Mouse (Mus musculus) brain, embryonic 14.5 days (tissue): ENCODE measurements at regions not wholly inside any gene's neighbourhood (a gene's known extent, or its start where the extent isn't known, plus 50 kb on each side); places are given as distances from the start of the nearest gene placed in this dataset.

Source experiments
- DNase-seq: peaks from one replicate; pipeline ENCODE4 v3.0.0-alpha.2; 2011; ENCODE audit warnings: low read depth
- CTCF ChIP-seq: fragments of 200-500 bp; IDR thresholded peaks from 2 replicates; pipeline ENCODE4 v1.5.1; 2012; ENCODE audit warnings: inconsistent platforms, mild to moderate bottlenecking, moderate library complexity, borderline replicate concordance; ENCODE audit not compliant: insufficient read depth, insufficient read length; ENCODE audit errors: extremely low read depth
- POLR2A ChIP-seq: fragments of 200-500 bp; IDR thresholded peaks from 2 replicates; pipeline ENCODE4 v1.6.1; 2012; ENCODE audit warnings: mild to moderate bottlenecking, inconsistent platforms, borderline replicate concordance; ENCODE audit not compliant: poor library complexity, insufficient read depth, insufficient read length, severe bottlenecking; ENCODE audit errors: extremely low read depth

DNA sequence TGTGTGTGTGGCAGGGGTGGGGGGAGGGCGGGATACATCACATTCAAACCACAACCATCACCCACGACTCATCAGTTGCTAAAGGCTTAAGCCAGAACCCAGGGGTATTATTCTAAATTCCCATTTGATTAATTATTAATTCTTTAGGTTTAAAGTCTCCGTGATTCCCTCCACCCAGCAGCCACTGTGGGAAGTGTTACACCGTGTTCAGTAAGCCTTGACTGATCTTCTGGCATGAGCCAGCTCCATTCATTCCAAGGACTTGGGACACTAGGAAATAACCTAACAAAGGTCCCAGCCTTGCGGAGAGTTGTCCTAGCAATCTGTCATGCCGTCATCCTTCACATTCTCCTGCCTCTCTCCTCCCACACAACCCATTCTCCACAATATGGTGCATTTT is 256.6 kb downstream of the Rps15a start:
- DNase-seq: no peak
- TF ChIP-seq CTCF (no peak), POLR2A (no peak)

GRCm38 (mm10) chr7:117855955-117856354 is 260.0 kb downstream of the Rps15a start:
- DNase-seq: no peak
- TF ChIP-seq POLR2A: no peak

DNA sequence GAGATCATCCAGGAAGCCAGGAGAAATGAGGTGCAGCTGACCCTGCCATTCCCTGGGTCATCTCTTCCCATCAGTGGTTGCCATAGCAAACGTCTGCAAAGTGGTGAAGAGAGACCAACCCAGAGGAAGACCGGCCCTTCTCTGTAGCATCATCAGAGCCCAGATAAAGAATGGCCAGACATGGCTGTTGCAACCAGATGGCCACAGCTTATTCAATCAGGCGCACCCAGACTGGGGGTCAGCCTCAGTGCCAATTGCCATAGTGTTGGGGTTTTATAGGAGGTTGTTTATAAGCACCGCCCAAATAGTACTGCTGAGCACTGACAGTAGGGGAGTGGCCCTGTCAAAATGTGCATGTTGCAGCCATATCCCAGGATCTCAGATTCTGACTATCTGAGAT is 262.3 kb downstream of the Rps15a start:
- no peak for DNase-seq
- TF ChIP-seq POLR2A: no peak
- no peak for TF ChIP-seq CTCF

DNA sequence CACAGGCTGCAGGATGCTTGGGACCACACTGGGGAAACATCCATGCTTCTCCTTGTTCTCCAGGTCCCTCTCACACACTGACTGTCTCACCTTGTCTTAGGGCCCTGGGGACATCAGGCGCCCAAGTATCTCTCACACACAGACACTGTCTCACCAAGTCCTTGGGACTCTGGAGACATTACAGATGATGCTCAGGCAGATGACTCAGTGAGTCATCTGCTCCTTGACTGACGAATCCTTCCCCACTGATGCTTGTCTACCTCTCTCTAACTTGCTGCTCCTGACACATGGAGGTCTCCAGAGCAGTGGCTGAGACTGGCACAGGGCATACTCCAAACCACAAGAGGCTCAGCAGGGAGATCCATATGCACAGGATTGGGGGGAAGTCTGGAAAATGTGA is 263.1 kb downstream of the Rps15a start:
- DNase-seq: no peak
- no peak for TF ChIP-seq CTCF
- TF ChIP-seq POLR2A: no peak

DNA sequence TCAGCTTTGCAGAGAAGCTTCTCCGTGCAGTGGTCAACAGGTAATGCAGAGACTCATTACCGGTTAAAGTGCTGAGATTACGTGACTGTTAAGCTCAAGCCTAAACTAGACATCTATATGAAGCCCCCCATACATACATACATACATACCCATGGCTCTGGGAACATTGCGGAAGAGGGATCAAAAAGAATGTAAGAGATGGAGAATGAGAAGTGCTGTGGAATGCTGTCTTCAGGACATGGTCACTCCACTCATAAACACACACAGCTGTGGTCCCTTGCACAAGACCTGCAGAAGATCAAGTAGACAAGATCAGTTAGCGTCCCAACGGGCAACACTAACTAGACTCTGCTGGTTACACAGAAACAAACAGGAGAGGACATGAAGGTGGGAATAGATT is 265.2 kb downstream of the Rps15a start:
- TF ChIP-seq POLR2A: no peak
- TF ChIP-seq CTCF: no peak
- DNase-seq: no peak

DNA sequence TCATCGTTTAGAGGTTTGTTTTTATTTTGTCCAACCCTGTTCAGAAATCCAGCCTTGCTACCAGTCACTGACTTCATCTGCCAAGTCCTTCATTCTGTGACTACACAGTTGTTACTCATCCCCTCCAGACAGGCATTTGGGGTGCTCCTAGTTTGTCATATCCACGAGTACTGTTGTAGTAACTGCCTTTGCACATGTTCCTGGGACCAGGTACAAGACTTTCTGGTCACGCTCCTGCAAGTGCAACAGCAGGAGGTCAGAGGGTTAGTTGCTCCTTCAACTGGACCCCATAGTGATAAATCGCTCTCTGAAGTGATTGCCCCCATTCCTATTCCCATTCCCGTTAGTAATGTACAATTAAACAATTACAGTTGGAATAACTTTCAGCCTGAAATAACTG is 269.9 kb downstream of the Rps15a start:
- TF ChIP-seq CTCF (no peak), POLR2A (no peak)
- DNase-seq: no peak

GRCm38 (mm10) chr7:117842780-117843179 is 273.2 kb downstream of the Rps15a start:
- DNase-seq: peak; percentile 51
- TF ChIP-seq CTCF (no peak), POLR2A (no peak)

- DNase-seq: peak; percentile 26
- no peak for TF ChIP-seq POLR2A
- no peak for TF ChIP-seq CTCF
Measured at GRCm38 (mm10) chr7:117795035-117795434, 321.0 kb downstream of the Rps15a start.

DNA sequence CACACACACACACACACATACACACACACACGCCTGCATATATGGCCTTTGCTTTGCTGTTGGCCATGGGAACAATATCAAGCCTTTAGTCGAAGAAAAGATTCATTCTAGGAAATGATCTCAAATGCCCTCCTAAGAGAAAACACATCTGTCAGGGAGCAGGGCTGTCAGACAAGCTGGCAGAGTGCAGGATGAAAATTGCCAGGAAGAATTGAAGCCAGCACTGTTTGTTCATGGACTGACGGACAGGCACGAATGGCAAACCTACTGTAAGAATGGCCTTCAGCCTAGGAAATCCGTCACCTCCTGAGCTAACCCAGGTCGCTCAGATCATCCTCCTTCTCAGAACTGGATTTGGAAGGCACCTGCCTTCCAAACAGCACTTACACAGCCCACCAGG is 322.0 kb downstream of the Rps15a start:
- TF ChIP-seq POLR2A: no peak
- TF ChIP-seq CTCF: no peak
- DNase-seq: peak; percentile 33

GRCm38 (mm10) chr7:117792456-117792855 is 323.5 kb downstream of the Rps15a start:
- DNase-seq: no peak
- no peak for TF ChIP-seq CTCF
- TF ChIP-seq POLR2A: no peak

DNA sequence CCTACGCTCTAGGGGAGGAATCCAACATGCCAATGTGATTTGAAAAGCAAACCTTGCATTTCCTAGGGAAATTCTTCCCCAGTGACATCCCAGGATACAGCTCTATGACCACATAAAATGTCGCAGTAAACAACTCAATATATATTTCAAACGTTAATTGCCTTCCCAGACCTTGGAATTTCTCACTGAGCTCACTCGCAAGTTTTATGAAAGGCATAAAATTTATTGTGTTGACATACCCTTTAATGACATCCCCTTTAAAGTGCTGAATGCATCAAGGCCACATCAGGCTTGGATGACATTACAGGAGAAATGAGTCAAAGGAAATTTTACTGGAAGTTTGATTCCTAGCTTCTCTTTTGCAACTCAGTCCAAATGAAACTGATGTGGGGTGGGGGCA is 337.0 kb downstream of the Rps15a start:
- TF ChIP-seq CTCF (no peak), POLR2A (no peak)
- no peak for DNase-seq

- no peak for TF ChIP-seq POLR2A
- no peak for TF ChIP-seq CTCF
- no peak for DNase-seq
Measured at GRCm38 (mm10) chr7:117777921-117778320, 338.1 kb downstream of the Rps15a start.

GRCm38 (mm10) chr7:117771836-117772235 is 344.2 kb downstream of the Rps15a start:
- DNase-seq: peak; percentile 50
- no peak for TF ChIP-seq CTCF
- TF ChIP-seq POLR2A: no peak
